Mouse (Mus musculus) liver, embryonic 14.5 days (tissue): ENCODE measurements at regions not wholly inside any gene's neighbourhood (a gene's known extent, or its start where the extent isn't known, plus 50 kb on each side); places are given as distances from the start of the nearest gene placed in this dataset.

ENCODE experiments used
- CTCF ChIP-seq: IDR thresholded peaks from 2 replicates; pipeline ENCODE4 v1.5.1; 2016; ENCODE audit warnings: antibody characterized with exemption, low read depth, control low read depth
- EP300 ChIP-seq: IDR thresholded peaks from 2 replicates; pipeline ENCODE4 v1.6.1; 2016; ENCODE audit warnings: antibody characterized with exemption, low read depth

GRCm38 (mm10) chr3:39712795-39713709, 818.0 kb upstream of the Intu start:
- TF ChIP-seq CTCF (no peak), EP300 (no peak)
